Mouse (Mus musculus) spleen, adult 2 months (tissue): ENCODE data around the gene Zfp974. TPM values are rescaled to one million over a fixed set of nuclear protein-coding genes. Genes with fewer than 3 reads are reported as not detected.
"Not testable (repeated sequence)": the region's sequence is repeated elsewhere in the genome, so short reads cannot be mapped to it uniquely, and the experiment has no call there.

Experiments used
- DNase-seq, 2 experiments: peaks; one replicate each; pipeline versions ENCODE4 v3.0.0 to v3.0.0-alpha.2; 2012 to 2021; ENCODE audit warnings: low spot score in 2 of 2, low read depth in 1 of 2
- H3K27ac ChIP-seq: fragments of 200-500 bp; 2 replicates; pipeline ENCODE4 v1.5.1; 2012; ENCODE audit warnings: low read length, inconsistent platforms; ENCODE audit not compliant: insufficient read depth
- H3K27me3 ChIP-seq: fragments of 200-500 bp; 2 replicates; pipeline ENCODE4 v1.6.1; 2012; ENCODE audit warnings: mild to moderate bottlenecking, moderate library complexity, low read length, inconsistent platforms; ENCODE audit not compliant: control insufficient read depth, insufficient read depth
- H3K36me3 ChIP-seq: fragments of 200-500 bp; 2 replicates; pipeline ENCODE4 v1.6.1; 2012; ENCODE audit warnings: mild to moderate bottlenecking, low read length, inconsistent platforms; ENCODE audit not compliant: control insufficient read depth, insufficient read depth
- H3K4me1 ChIP-seq: fragments of 200-500 bp; 2 replicates; pipeline ENCODE4 v1.6.1; 2011; ENCODE audit warnings: inconsistent platforms; ENCODE audit not compliant: control insufficient read depth, insufficient read depth, insufficient read length
- H3K4me3 ChIP-seq: fragments of 200-500 bp; 2 replicates; pipeline ENCODE4 v1.5.1; 2011; ENCODE audit warnings: mild to moderate bottlenecking, inconsistent platforms; ENCODE audit not compliant: insufficient read depth, insufficient read length; ENCODE audit errors: extremely low read depth
- CTCF ChIP-seq: fragments of 200-500 bp; IDR thresholded peaks from 2 replicates; pipeline ENCODE4 v1.5.1; 2011; ENCODE audit warnings: mild to moderate bottlenecking, inconsistent platforms; ENCODE audit not compliant: insufficient read depth, insufficient read length, insufficient replicate concordance; ENCODE audit errors: extremely low read depth
- POLR2A ChIP-seq: fragments of 200-500 bp; IDR thresholded peaks from 2 replicates; pipeline ENCODE4 v1.6.1; 2011; ENCODE audit warnings: low read depth, low read length, inconsistent platforms
- WGBS: fragments of 180-500 bp; shearing (Covaris S2); methylation state at CpG from one replicate; pipeline ENCODE4 v1.1.7; 2018; 5-methylcytosine and 5-hydroxymethylcytosine counted together
- polyA plus RNA-seq: library from polyadenylated mRNA; depleted of rRNA; stranded (reverse); fragments of >200 nt; gene quantifications from 2 replicates; pipeline ENCODE4 v1.2.3, GENCODE M21; 2012; rRNA removed

The Zfp974 gene
- polyA plus RNA-seq, 1 experiment, result 1.1 TPM

GRCm38 (mm10) chr7:27905061-27905848 lies 24.0 kb downstream of the Zfp974 start:
- 81% methylated on average over 11 of the region's 11 CpGs for WGBS

GRCm38 (mm10) chr7:27900601-27901000 lies 28.7 kb downstream of the Zfp974 start:
- WGBS, result 90% methylated on average over 4 of the region's 4 CpGs
- Histone ChIP-seq H3K27me3 (no peaks in the 10 kb centered on the region), H3K36me3 (no peaks in the 10 kb centered on the region), H3K27ac (no peak overlapping the region), H3K4me1 (no peaks in the 10 kb centered on the region), H3K4me3 (no peak overlapping the region)
- TF ChIP-seq POLR2A, result no peak
- DNase-seq, result no peak

More at GRCm38 (mm10) chr7:27905061-27905848, 24.0 kb downstream of the Zfp974 start:
- H3K4me1 ChIP-seq, result no peaks in the 10 kb centered on the region
- H3K4me3 ChIP-seq, result no peak overlapping the region
- H3K27me3 ChIP-seq, result no peaks in the 10 kb centered on the region
- DNase-seq, result no peak
- no peak overlapping the region for H3K27ac ChIP-seq
- no peak for TF ChIP-seq POLR2A
- no peak for TF ChIP-seq CTCF
- no peaks in the 10 kb centered on the region for H3K36me3 ChIP-seq

GRCm38 (mm10) chr7:27881721-27882120 lies 47.5 kb downstream of the Zfp974 start:
- Histone ChIP-seq H3K4me3 (no peak overlapping the region), H3K36me3 (peaks cover 24% of the 10 kb centered on the region; the same call in 1 of the 2 replicates), H3K4me1 (no peaks in the 10 kb centered on the region), H3K27me3 (no peaks in the 10 kb centered on the region), H3K27ac (no peak overlapping the region)
- TF ChIP-seq CTCF (no peak), POLR2A (no peak)
- no peak for DNase-seq
- WGBS, result 95% methylated on average over 4 of the region's 4 CpGs

GRCm38 (mm10) chr7:27862578-27862977 lies 66.7 kb downstream of the Zfp974 start:
- not testable (repeated sequence) for H3K4me1 ChIP-seq, H3K27ac ChIP-seq, H3K27me3 ChIP-seq, H3K4me3 ChIP-seq, DNase-seq
- WGBS, result 79% methylated on average over 5 of the region's 5 CpGs
- peaks cover 20% of the 10 kb centered on the region for H3K36me3 ChIP-seq

- peaks cover 6% of the 10 kb centered on the region; the same call in 1 of the 2 replicates for H3K4me1 ChIP-seq
- TF ChIP-seq POLR2A, result peak; percentile 24
- TF ChIP-seq CTCF, result no peak
- H3K27ac ChIP-seq, result peak overlapping the region; percentile 91
- DNase-seq, result peak; percentile 63 to 76
- peaks cover 11% of the 10 kb centered on the region for H3K36me3 ChIP-seq
- H3K27me3 ChIP-seq, result no peaks in the 10 kb centered on the region
- H3K4me3 ChIP-seq, result peak overlapping the region; percentile 88
- WGBS, result under 1% methylated on average over 22 of the region's 22 CpGs
These were observed 68.6 kb downstream of the Zfp974 start for GRCm38 (mm10) chr7:27860396-27861235.

- 28% methylated on average over 10 of the region's 10 CpGs for WGBS
- H3K36me3 ChIP-seq, result peaks cover 6% of the 10 kb centered on the region
- no peak for DNase-seq
- H3K4me1 ChIP-seq, result peaks cover 6% of the 10 kb centered on the region; the same call in 1 of the 2 replicates
- peak overlapping the region; percentile 91; the same call in 1 of the 2 replicates for H3K27ac ChIP-seq
- no peaks in the 10 kb centered on the region for H3K27me3 ChIP-seq
- peak overlapping the region; percentile 88 for H3K4me3 ChIP-seq
- no peak for TF ChIP-seq CTCF
- TF ChIP-seq POLR2A, result no peak
These were observed 69.7 kb downstream of the Zfp974 start for GRCm38 (mm10) chr7:27859301-27860251.

Other genes starting within 250 kb of the Zfp974 start
- gene Zfp607b, start 240.1 kb downstream of the Zfp974 start, polyA plus RNA-seq, result 0.06 and 0.13 TPM in 2 replicates
- gene Zfp60, start 198.1 kb downstream of the Zfp974 start, polyA plus RNA-seq, result 1.2 TPM in 2 replicates
- 0.53 and 0.75 TPM in 2 replicates for gene Zfp626, start 122.3 kb downstream of the Zfp974 start, polyA plus RNA-seq
- gene Zfp59, start 90.9 kb downstream of the Zfp974 start, polyA plus RNA-seq, result 0.25 and 0.39 TPM in 2 replicates
- 0.54 and 0.88 TPM in 2 replicates for gene Zfp607a, start 71.9 kb downstream of the Zfp974 start, polyA plus RNA-seq
- 0.92 and 1.4 TPM in 2 replicates for gene Zfp780b, start 49.7 kb upstream of the Zfp974 start, polyA plus RNA-seq
- 0.40 and 0.63 TPM in 2 replicates for gene Zfp850, start 84.7 kb upstream of the Zfp974 start, polyA plus RNA-seq
- gene Psmc4, start 120.6 kb upstream of the Zfp974 start, polyA plus RNA-seq, result 60.4 and 68.1 TPM in 2 replicates
- 0.46 and 1.2 TPM in 2 replicates for gene Fcgbp, start 141.8 kb upstream of the Zfp974 start, polyA plus RNA-seq
- not detected in 2 replicates for gene 9530053A07Rik, start 200.0 kb upstream of the Zfp974 start, polyA plus RNA-seq
- gene Fbl, start 240.2 kb upstream of the Zfp974 start, polyA plus RNA-seq, result 49.5 and 52.2 TPM in 2 replicates